Mouse (Mus musculus): ENCODE data around the gene Dedd2. TPM values are rescaled to one million over a fixed set of nuclear protein-coding genes. Genes with fewer than 3 reads are reported as not detected.

The Dedd2 gene
- total and polyA plus RNA-seq, 3 experiments, result 25.2 to 36.6 TPM; not detected in 1

DNA sequence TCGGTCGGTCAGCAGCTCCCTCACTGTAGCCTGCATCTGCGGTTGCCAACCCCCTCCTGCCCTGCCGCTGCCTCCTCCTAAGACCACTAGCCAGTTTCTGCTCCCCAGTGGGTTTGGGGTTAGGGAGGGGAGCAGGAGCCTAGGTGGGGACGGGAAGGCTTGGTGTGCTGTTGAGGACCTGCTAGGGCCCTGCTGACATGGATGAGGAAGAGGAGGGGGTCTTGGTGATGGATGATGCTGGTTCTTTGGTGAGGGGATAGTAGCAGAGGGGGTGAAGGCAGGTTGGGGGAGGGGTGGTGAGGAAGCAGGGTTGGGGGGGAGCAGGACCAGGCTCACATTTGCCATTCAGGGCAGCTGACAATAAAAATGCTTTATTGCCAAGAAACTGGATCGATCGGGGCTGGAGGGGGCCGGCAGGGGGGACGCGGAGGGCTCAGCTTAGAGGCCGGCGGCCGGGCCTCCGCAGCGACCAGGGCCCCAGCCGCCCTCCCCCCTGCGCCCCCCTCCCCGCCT, 70.2 kb downstream of the Dedd2 start:
- no peak overlapping the region for H3K4me3 ChIP-seq (ENCODE audit: control insufficient read depth in 1 of 2, insufficient read depth in 1 of 2, low read depth in 2 of 2, low read length in 2 of 2)
- H3K36me3 ChIP-seq (ENCODE audit: control insufficient read depth in 1 of 2, insufficient read depth in 2 of 2, low read length in 2 of 2), result peaks cover 0 to 11% of the 10 kb centered on the region in 2 experiments; a peak in 2 of 4 replicates
- H3K27ac ChIP-seq (ENCODE audit: control insufficient read depth, low read depth, low read length), result no peak overlapping the region
- no peak overlapping the region for H3K9ac ChIP-seq (ENCODE audit: control insufficient read depth, low read depth, low read length, poor library complexity, severe bottlenecking)
- DNase-seq (ENCODE audit: low read depth, low spot score), result no peak
- H3K27me3 ChIP-seq (ENCODE audit: control insufficient read depth in 1 of 2, insufficient read depth in 2 of 2, low read length in 2 of 2), result no peaks in the 10 kb centered on the region
- H3K9me3 ChIP-seq (replicated peaks; ENCODE audit: insufficient read depth, low read length), result no peaks in the 10 kb centered on the region
- H3K79me2 ChIP-seq (ENCODE audit: control insufficient read depth, insufficient read depth, low read length, poor library complexity), result no peaks in the 10 kb centered on the region
- peaks cover 0 to 13% of the 10 kb centered on the region in 2 experiments; a peak in 2 of 4 replicates for H3K4me1 ChIP-seq (ENCODE audit: control insufficient read depth in 1 of 2, insufficient read depth in 2 of 2, low read length in 2 of 2)
- no peak for TF ChIP-seq ETS1 (IDR thresholded peaks at IDR 0.05; ENCODE audit: low read depth, low read length)
- no peak for TF ChIP-seq SIN3A (IDR thresholded peaks at IDR 0.05; ENCODE audit: low read length)
- no peak for TF ChIP-seq USF1 (IDR thresholded peaks at IDR 0.05; ENCODE audit: low read depth, low read length)
- no peak for TF ChIP-seq TAL1 (IDR thresholded peaks at IDR 0.05; ENCODE audit: low read length)
- TF ChIP-seq KAT2A (conservative IDR thresholded peaks at IDR 0.05; ENCODE audit: low read depth, low read length), result no peak
- no peak for TF ChIP-seq SMC3 (IDR thresholded peaks at IDR 0.05; ENCODE audit: low read depth, low read length)
- TF ChIP-seq RCOR1 (IDR thresholded peaks at IDR 0.05; ENCODE audit: low read depth, low read length), result no peak
- no peak for TF ChIP-seq ZMIZ1 (IDR thresholded peaks at IDR 0.05; ENCODE audit: low read depth, low read length)
- TF ChIP-seq UBTF (IDR thresholded peaks at IDR 0.05; ENCODE audit: borderline replicate concordance, insufficient read depth, low read depth, low read length), result no peak
- no peak for TF ChIP-seq POLR2AphosphoS5 (IDR thresholded peaks at IDR 0.05; ENCODE audit: borderline replicate concordance, low read depth, low read length)
- TF ChIP-seq HCFC1 (IDR thresholded peaks at IDR 0.05; ENCODE audit: low read depth, low read length), result no peak
- no peak for TF ChIP-seq NRF1 (IDR thresholded peaks at IDR 0.05; ENCODE audit: insufficient read depth, low read depth, low read length, poor library complexity, severe bottlenecking)
- no peak for TF ChIP-seq MAZ (IDR thresholded peaks at IDR 0.05; ENCODE audit: low read depth, low read length)
- no peak for TF ChIP-seq ZNF384 (IDR thresholded peaks at IDR 0.05; ENCODE audit: low read depth, low read length)
- no peak for TF ChIP-seq TBP (IDR thresholded peaks at IDR 0.05; ENCODE audit: low read depth, low read length)

Other genes starting within 250 kb of the Dedd2 start
- 205 and 240 TPM in 2 replicates for gene Rabac1, start 247.9 kb downstream of the Dedd2 start, total RNA-seq (2012; rRNA removed)
- gene Rabac1, start 247.9 kb downstream of the Dedd2 start, polyA plus RNA-seq (2012; ENCODE audit: insufficient read depth in 1 of 2, insufficient read length in 2 of 2, low read depth in 1 of 2, low replicate concordance in 2 of 2, missing spikeins in 1 of 2), result 100 to 1,000 TPM in 1 of 2 experiments, not detected in 1; 223 TPM
- gene Atp1a3, start 214.7 kb downstream of the Dedd2 start, total RNA-seq (2012; rRNA removed), result 0.19 and 0.26 TPM in 2 replicates
- gene Atp1a3, start 214.7 kb downstream of the Dedd2 start, polyA plus RNA-seq (2012; ENCODE audit: insufficient read depth in 1 of 2, insufficient read length in 2 of 2, low read depth in 1 of 2, low replicate concordance in 2 of 2, missing spikeins in 1 of 2), result 1 to 10 TPM in 1 of 2 experiments, not detected in 1; 3.5 TPM
- 3.5 and 4.6 TPM in 2 replicates for gene Grik5, start 148.3 kb downstream of the Dedd2 start, total RNA-seq (2012; rRNA removed)
- gene Grik5, start 148.3 kb downstream of the Dedd2 start, polyA plus RNA-seq (2012; ENCODE audit: insufficient read depth in 1 of 2, insufficient read length in 2 of 2, low read depth in 1 of 2, low replicate concordance in 2 of 2, missing spikeins in 1 of 2), result 10 to 100 TPM in 1 of 2 experiments, not detected in 1; 22.0 TPM
- 15.0 and 16.3 TPM in 2 replicates for gene Zfp574, start 148.0 kb downstream of the Dedd2 start, total RNA-seq (2012; rRNA removed)
- 10 to 100 TPM in 1 of 2 experiments, not detected in 1; 30.2 TPM for gene Zfp574, start 148.0 kb downstream of the Dedd2 start, polyA plus RNA-seq (2012; ENCODE audit: insufficient read depth in 1 of 2, insufficient read length in 2 of 2, low read depth in 1 of 2, low replicate concordance in 2 of 2, missing spikeins in 1 of 2)
- 0.73 and 0.75 TPM in 2 replicates for gene Pou2f2, start 40.9 kb downstream of the Dedd2 start, total RNA-seq (2012; rRNA removed)
- gene Pou2f2, start 40.9 kb downstream of the Dedd2 start, polyA plus RNA-seq (2012; ENCODE audit: insufficient read depth in 1 of 2, insufficient read length in 2 of 2, low read depth in 1 of 2, low replicate concordance in 2 of 2, missing spikeins in 1 of 2), result 1 to 10 TPM in 1 of 2 experiments, not detected in 1; 6.4 TPM
- gene Zfp526, start 810 bp upstream of the Dedd2 start, total RNA-seq (2012; rRNA removed), result 8.4 and 9.5 TPM in 2 replicates
- 10 to 100 TPM in 1 of 2 experiments, not detected in 1; 14.8 TPM for gene Zfp526, start 810 bp upstream of the Dedd2 start, polyA plus RNA-seq (2012; ENCODE audit: insufficient read depth in 1 of 2, insufficient read length in 2 of 2, low read depth in 1 of 2, low replicate concordance in 2 of 2, missing spikeins in 1 of 2)
- 59.8 and 61.5 TPM in 2 replicates for gene Gsk3a, start 17.2 kb upstream of the Dedd2 start, total RNA-seq (2012; rRNA removed)
- gene Gsk3a, start 17.2 kb upstream of the Dedd2 start, polyA plus RNA-seq (2012; ENCODE audit: insufficient read depth in 1 of 2, insufficient read length in 2 of 2, low read depth in 1 of 2, low replicate concordance in 2 of 2, missing spikeins in 1 of 2), result 100 to 1,000 TPM in 1 of 2 experiments, 10 to 100 TPM in 1; 86.6 to 149 TPM
- gene Erf, start 30.1 kb upstream of the Dedd2 start, total RNA-seq (2012; rRNA removed), result 18.4 and 24.6 TPM in 2 replicates
- 10 to 100 TPM in 1 of 2 experiments, not detected in 1; 33.2 TPM for gene Erf, start 30.1 kb upstream of the Dedd2 start, polyA plus RNA-seq (2012; ENCODE audit: insufficient read depth in 1 of 2, insufficient read length in 2 of 2, low read depth in 1 of 2, low replicate concordance in 2 of 2, missing spikeins in 1 of 2)
- gene Cic, start 47.1 kb upstream of the Dedd2 start, total RNA-seq (2012; rRNA removed), result 56.6 and 57.2 TPM in 2 replicates
- gene Cic, start 47.1 kb upstream of the Dedd2 start, polyA plus RNA-seq (2012; ENCODE audit: insufficient read depth in 1 of 2, insufficient read length in 2 of 2, low read depth in 1 of 2, low replicate concordance in 2 of 2, missing spikeins in 1 of 2), result 100 to 1,000 TPM; 157 TPM
- 85.1 and 85.6 TPM in 2 replicates for gene Pafah1b3, start 77.4 kb upstream of the Dedd2 start, total RNA-seq (2012; rRNA removed)
- gene Pafah1b3, start 77.4 kb upstream of the Dedd2 start, polyA plus RNA-seq (2012; ENCODE audit: insufficient read depth in 1 of 2, insufficient read length in 2 of 2, low read depth in 1 of 2, low replicate concordance in 2 of 2, missing spikeins in 1 of 2), result 100 to 1,000 TPM; 110 to 180 TPM
- not detected in 2 replicates for gene Prr19, start 80.8 kb upstream of the Dedd2 start, total RNA-seq (2012; rRNA removed)
- under 1 TPM in 1 of 2 experiments, not detected in 1; 0.11 TPM for gene Prr19, start 80.8 kb upstream of the Dedd2 start, polyA plus RNA-seq (2012; ENCODE audit: insufficient read depth in 1 of 2, insufficient read length in 2 of 2, low read depth in 1 of 2, low replicate concordance in 2 of 2, missing spikeins in 1 of 2)
- gene Tmem145, start 85.5 kb upstream of the Dedd2 start, total RNA-seq (2012; rRNA removed), result not detected in 2 replicates
- not detected for gene Tmem145, start 85.5 kb upstream of the Dedd2 start, polyA plus RNA-seq (2012; ENCODE audit: insufficient read depth in 1 of 2, insufficient read length in 2 of 2, low read depth in 1 of 2, low replicate concordance in 2 of 2, missing spikeins in 1 of 2)
- 12.7 and 13.1 TPM in 2 replicates for gene Megf8, start 96.5 kb upstream of the Dedd2 start, total RNA-seq (2012; rRNA removed)
- 10 to 100 TPM in 1 of 2 experiments, not detected in 1; 22.0 TPM for gene Megf8, start 96.5 kb upstream of the Dedd2 start, polyA plus RNA-seq (2012; ENCODE audit: insufficient read depth in 1 of 2, insufficient read length in 2 of 2, low read depth in 1 of 2, low replicate concordance in 2 of 2, missing spikeins in 1 of 2)
- not detected in 2 replicates for gene Cnfn, start 149.1 kb upstream of the Dedd2 start, total RNA-seq (2012; rRNA removed)
- not detected for gene Cnfn, start 149.1 kb upstream of the Dedd2 start, polyA plus RNA-seq (2012; ENCODE audit: insufficient read depth in 1 of 2, insufficient read length in 2 of 2, low read depth in 1 of 2, low replicate concordance in 2 of 2, missing spikeins in 1 of 2)
- gene Lipe, start 178.1 kb upstream of the Dedd2 start, total RNA-seq (2012; rRNA removed), result 4.1 and 4.5 TPM in 2 replicates
- gene Lipe, start 178.1 kb upstream of the Dedd2 start, polyA plus RNA-seq (2012; ENCODE audit: insufficient read depth in 1 of 2, insufficient read length in 2 of 2, low read depth in 1 of 2, low replicate concordance in 2 of 2, missing spikeins in 1 of 2), result 10 to 100 TPM in 1 of 2 experiments, not detected in 1; 15.4 TPM
- not detected in 2 replicates for gene Cxcl17, start 192.3 kb upstream of the Dedd2 start, total RNA-seq (2012; rRNA removed)
- not detected for gene Cxcl17, start 192.3 kb upstream of the Dedd2 start, polyA plus RNA-seq (2012; ENCODE audit: insufficient read depth in 1 of 2, insufficient read length in 2 of 2, low read depth in 1 of 2, low replicate concordance in 2 of 2, missing spikeins in 1 of 2)